7 mouse cellular contexts compared by ENCODE assay signal in genomic region chr16:29837025-29837629, GRCm38 (mm10).
DNase-seq lines count a peak whose midpoint lies in the region; ATAC-seq and TF ChIP-seq lines count a peak whose summit lies in the region.

No protein-coding gene starts in this region.

- peak; percentile 57 for ATAC-seq in forebrain, embryonic 16.5 days

- peak overlapping the region; percentile 45 for H3K9ac ChIP-seq in forebrain, embryonic 16.5 days (replicated peaks; ENCODE audit: low read depth, low read length)

- H3K4me2 ChIP-seq in forebrain, embryonic 16.5 days (ENCODE audit: low read length), result peak overlapping the region; percentile 70

- H3K36me3 ChIP-seq in forebrain, embryonic 16.5 days (ENCODE audit: control insufficient read depth, insufficient read depth), result no peaks in the 10 kb centered on the region
- H3K36me3 ChIP-seq in thymus, adult 2 months (ENCODE audit: control insufficient read depth, insufficient read depth, low read length), result no peaks in the 10 kb centered on the region

- no peak for TF ChIP-seq POLR2A in thymus, adult 2 months (IDR thresholded peaks at IDR 0.05; ENCODE audit: control insufficient read depth, extremely low read depth, insufficient read depth, low read length, poor library complexity)

- 1% methylated on average over 14 of the region's 14 CpGs for WGBS in forebrain, embryonic 16.5 days
- WGBS in thymus, adult 2 months, result 56% methylated on average over 14 of the region's 14 CpGs

- H3K27ac ChIP-seq in forebrain, embryonic 16.5 days (ENCODE audit: low read length), result no peak overlapping the region
- H3K27ac ChIP-seq in thymus, adult 2 months (ENCODE audit: control insufficient read depth, insufficient read depth, low read length), result no peak overlapping the region

- no peak for TF ChIP-seq CTCF in thymus, adult 2 months (IDR thresholded peaks at IDR 0.05; ENCODE audit: borderline replicate concordance, control insufficient read depth, extremely low read depth, insufficient read depth, low read length, poor library complexity)

- no peaks in the 10 kb centered on the region for H3K27me3 ChIP-seq in forebrain, embryonic 16.5 days (replicated peaks; ENCODE audit: control insufficient read depth, insufficient read depth, low read length)
- no peaks in the 10 kb centered on the region for H3K27me3 ChIP-seq in thymus, adult 2 months (ENCODE audit: control insufficient read depth, insufficient read depth, low read length)

- peaks cover 21% of the 10 kb centered on the region for H3K4me1 ChIP-seq in forebrain, embryonic 16.5 days (replicated peaks; ENCODE audit: control insufficient read depth, insufficient read depth, low read length)
- peaks cover 18% of the 10 kb centered on the region for H3K4me1 ChIP-seq in thymus, adult 2 months (replicated peaks; ENCODE audit: control insufficient read depth, insufficient read depth, low read length)

- H3K4me3 ChIP-seq in forebrain, embryonic 16.5 days (replicated peaks; ENCODE audit: low read length), result peak overlapping the region; percentile 35
- no peak overlapping the region for H3K4me3 ChIP-seq in thymus, adult 2 months (ENCODE audit: control insufficient read depth, insufficient read depth, low read length)

- no peaks in the 10 kb centered on the region for H3K9me3 ChIP-seq in forebrain, embryonic 16.5 days (ENCODE audit: control insufficient read depth, low read length)

- peak; percentile 45 for DNase-seq in right cerebral cortex, adult 18-20 months
- DNase-seq in right cerebral cortex, postnatal 36 days (ENCODE audit: low spot score in 2 of 2), result no peak
- DNase-seq in mesoderm, embryonic 11.5 days (ENCODE audit: low read depth, low spot score), result peak; percentile 68
- peak; percentile 30 for DNase-seq in thymus, adult 2 months
- DNase-seq in Muller cell, postnatal 12 days (ENCODE audit: inconsistent ontology term), result no peak
- DNase-seq in urinary bladder, postnatal 25 days (ENCODE audit: low spot score), result no peak

Comparison
In these comparisons a context has a peak if more than half of its experiments do, and no peak if none do; other contexts are left out.
1. DNase-seq: peak in right cerebral cortex, adult 18-20 months (single experiment), mesoderm, embryonic 11.5 days (single experiment) and thymus, adult 2 months (single experiment); none in right cerebral cortex, postnatal 36 days (0 of 2), Muller cell, postnatal 12 days (single experiment) and urinary bladder, postnatal 25 days (single experiment).